Mouse (Mus musculus) left cerebral cortex, adult 2 months (tissue): ENCODE measurements around the gene Thra. TPM values are rescaled to one million over a fixed set of nuclear protein-coding genes. Genes with fewer than 3 reads are reported as not detected.
A peak's percentile ranks its signal among the peaks of the same experiment; 100 is the strongest.

ENCODE experiments used
- DNase-seq, 2 experiments: peaks; one replicate each; pipeline ENCODE4 v3.0.0; 2021 to 2022; ENCODE audit warnings: low spot score in 2 of 2, mixed read lengths in 1 of 2; ENCODE audit errors: extremely low spot score in 1 of 2
- H3K27ac ChIP-seq: fragments of 200-600 bp; 2 replicates; pipeline ENCODE4 v1.8.1; 2022
- H3K4me3 ChIP-seq: fragments of 200-600 bp; 2 replicates; pipeline ENCODE4 v1.8.1; 2022
- CTCF ChIP-seq: fragments of 200-600 bp; IDR thresholded peaks from 2 replicates; pipeline ENCODE4 v1.8.1; 2022; ENCODE audit warnings: antibody characterized with exemption, mild to moderate bottlenecking, moderate library complexity
- intact Hi-C: fragments of 180-260 bp; cut with DNase I; formaldehyde crosslinking; loops from one replicate; pipeline ENCODE4 v1.15.1; 2025
- total RNA-seq, 2 experiments: library from RNA; stranded (reverse); gene quantifications; 2 replicates each; pipeline ENCODE4 v1.2.3; 2021

The Thra gene
- total RNA-seq, 2 experiments from 2014 or later: 730 to 768 TPM

DNA sequence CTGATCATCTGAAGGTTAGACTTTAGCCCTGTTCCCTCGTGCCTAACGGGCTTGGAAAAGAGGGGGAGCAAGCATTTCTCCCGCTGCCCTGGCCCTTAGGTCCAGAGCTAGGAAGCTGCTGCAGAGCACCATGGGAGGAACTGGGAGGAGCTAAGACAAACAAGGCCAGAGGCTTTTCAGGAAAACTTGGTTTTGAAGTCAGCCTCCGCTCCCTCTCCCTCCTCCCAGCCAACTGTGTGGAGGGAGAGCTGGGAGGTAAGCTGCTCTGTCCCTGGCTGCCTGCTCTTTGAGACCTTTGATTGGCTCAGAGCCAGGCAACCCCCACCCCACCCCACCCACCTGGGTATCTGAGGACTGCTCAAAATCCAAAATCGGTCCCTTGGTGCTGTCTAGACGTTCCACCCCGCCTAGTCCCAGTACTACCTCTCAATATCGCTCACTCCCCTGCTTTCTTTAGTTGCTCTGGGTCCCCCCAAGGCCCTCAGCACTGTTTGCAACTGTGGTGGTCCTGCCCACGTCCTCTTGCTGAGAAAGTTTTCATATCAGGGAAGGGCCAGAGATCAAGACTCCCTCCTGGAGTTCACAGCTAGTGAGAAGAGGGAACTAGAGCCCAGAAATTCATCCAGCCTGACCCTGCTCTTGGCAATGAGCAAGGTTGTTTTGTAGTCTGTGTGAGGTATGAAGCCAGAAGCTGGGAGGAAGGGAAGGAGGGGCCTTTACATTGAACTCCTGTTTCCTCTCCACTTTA, 36.6 kb downstream of the Thra start:
- DNase-seq: peak in 1 of 2 experiments; percentile 19
- H3K27ac ChIP-seq: peak overlapping the region; percentile 96
- intact Hi-C loops: no loop called here
- H3K4me3 ChIP-seq: no peak overlapping the region
- no peak for TF ChIP-seq CTCF

GRCm38 (mm10) chr11:98777888-98778287, 37.5 kb downstream of the Thra start:
- H3K27ac ChIP-seq: peak overlapping the region; percentile 32; the same call in 1 of the 2 replicates
- no peak overlapping the region for H3K4me3 ChIP-seq
- TF ChIP-seq CTCF: no peak
- intact Hi-C loops: no loop called here
- DNase-seq: no peak

DNA sequence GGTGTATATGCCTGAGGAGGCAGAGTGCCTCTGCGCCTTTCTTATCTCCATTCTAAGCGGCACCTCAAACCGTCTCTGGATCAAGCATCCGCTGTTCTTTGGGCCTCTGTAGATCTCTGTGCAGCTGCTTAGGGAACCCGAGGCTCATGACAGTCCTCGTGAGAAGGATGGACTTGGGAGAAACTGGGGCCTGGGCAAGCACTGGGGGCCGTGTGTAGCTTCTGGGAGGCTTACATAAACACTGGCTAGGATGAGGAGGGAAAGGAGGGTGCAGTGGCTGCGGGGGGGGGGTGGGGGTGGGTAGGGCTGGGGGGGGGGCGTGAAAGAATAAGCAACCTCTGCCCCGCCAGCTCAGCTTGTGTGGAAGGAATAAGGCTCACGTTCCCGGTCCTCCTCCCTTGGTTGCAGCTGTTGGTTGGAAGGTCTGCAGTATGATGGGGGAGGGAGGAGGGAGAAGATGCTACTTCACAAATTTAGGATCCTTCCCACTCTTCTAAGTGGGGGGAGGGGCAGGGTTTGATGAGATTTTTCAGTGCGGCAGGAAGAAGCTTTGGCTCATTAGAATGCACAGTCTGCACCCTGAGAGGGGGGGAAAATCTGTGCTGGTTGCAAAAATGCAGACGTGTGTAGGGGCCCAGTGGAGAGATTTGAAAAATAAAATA, 41.5 kb downstream of the Thra start:
- DNase-seq: peak; percentile 69 to 78
- intact Hi-C loops: no loop called here
- Histone ChIP-seq H3K4me3 (peak overlapping the region; percentile 27), H3K27ac (peak overlapping the region; percentile 100)
- TF ChIP-seq CTCF: no peak

- Histone ChIP-seq H3K27ac (peak overlapping the region; percentile 100), H3K4me3 (peak overlapping the region; percentile 27)
- DNase-seq: peak in 1 of 2 experiments; percentile 20
- no peak for TF ChIP-seq CTCF
- intact Hi-C loops: loop anchor here (1.0 kb wide), 1 partner anchor 7 kb away; the partner anchor contains the start of gene Nr1d1
Observed at GRCm38 (mm10) chr11:98782651-98783235, 42.3 kb downstream of the Thra start.

GRCm38 (mm10) chr11:98783236-98783696, 42.8 kb downstream of the Thra start:
- H3K27ac ChIP-seq: peak overlapping the region; percentile 100
- peak; percentile 48 for TF ChIP-seq CTCF
- intact Hi-C loops: loop anchor here (1.0 kb wide), 1 partner anchor 8 kb away; the partner anchor contains the start of gene Nr1d1
- peak overlapping the region; percentile 27 for H3K4me3 ChIP-seq
- peak; percentile 96 to 98 for DNase-seq

- no peak for DNase-seq
- H3K4me3 ChIP-seq: no peak overlapping the region
- intact Hi-C loops: no loop called here
- H3K27ac ChIP-seq: peak overlapping the region; percentile 100
- no peak for TF ChIP-seq CTCF
Observed at GRCm38 (mm10) chr11:98784139-98784538, 43.7 kb downstream of the Thra start.

GRCm38 (mm10) chr11:98785214-98785613, 44.8 kb downstream of the Thra start:
- no peak for DNase-seq
- Histone ChIP-seq H3K4me3 (no peak overlapping the region), H3K27ac (peak overlapping the region; percentile 100)
- TF ChIP-seq CTCF: no peak
- intact Hi-C loops: loop anchor here (5.0 kb wide), 1 partner anchor 122 kb away; the partner anchor contains the start of gene Cdc6

DNA sequence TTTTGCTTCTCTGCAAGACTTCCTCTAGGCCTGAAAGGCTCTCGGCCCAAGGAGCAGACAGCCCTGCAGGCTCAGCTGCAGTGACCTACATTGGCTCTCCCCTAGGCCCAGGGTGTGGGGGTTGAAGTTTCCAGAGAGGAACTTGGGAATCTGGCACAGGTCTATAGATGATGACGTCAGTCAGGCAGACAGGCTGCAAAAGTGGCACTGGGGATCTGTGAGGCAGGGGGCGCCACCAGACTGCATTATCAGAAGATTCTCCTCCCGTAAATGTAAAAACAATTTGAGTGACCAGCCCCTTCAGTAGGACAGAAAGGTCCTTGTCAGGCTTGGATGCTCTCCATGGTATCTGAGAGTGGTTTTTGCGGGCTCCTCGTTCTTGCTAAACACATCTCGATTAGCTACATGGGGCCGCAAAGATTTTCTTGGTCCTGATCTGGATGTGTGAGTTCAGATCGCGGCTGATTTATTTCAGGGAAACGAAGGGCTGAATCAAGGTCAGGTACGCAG, 45.4 kb downstream of the Thra start:
- DNase-seq: peak; percentile 77 to 81
- intact Hi-C loops: loop anchor here (2.0 to 5.0 kb wide), 4 partner anchors 13 to 121 kb away; partner anchors contain the start of genes Cdc6 and Thra
- H3K4me3 ChIP-seq: peak overlapping the region; percentile 31
- H3K27ac ChIP-seq: peak overlapping the region; percentile 100
- peak; percentile 68 for TF ChIP-seq CTCF

- H3K27ac ChIP-seq: peak overlapping the region; percentile 100
Observed at GRCm38 (mm10) chr11:98786359-98787214, 46.1 kb downstream of the Thra start.

GRCm38 (mm10) chr11:98787229-98787628, 46.8 kb downstream of the Thra start:
- intact Hi-C loops: loop anchor here (1.0 to 5.0 kb wide), 5 partner anchors 14 to 120 kb away; partner anchors contain the start of genes Cdc6 and Thra
- DNase-seq: no peak
- Histone ChIP-seq H3K27ac (peak overlapping the region; percentile 100), H3K4me3 (no peak overlapping the region)
- no peak for TF ChIP-seq CTCF

More at GRCm38 (mm10) chr11:98786359-98787214, 46.1 kb downstream of the Thra start:
- TF ChIP-seq CTCF: peak; percentile 93
- peak; percentile 92 to 96 for DNase-seq
- intact Hi-C loops: loop anchor here (1.0 to 5.0 kb wide), 5 partner anchors 14 to 121 kb away; partner anchors contain the start of genes Cdc6 and Thra
- peak overlapping the region; percentile 31 for H3K4me3 ChIP-seq
